Comparison of ENCODE assay signal across 18 mouse cellular contexts in the genomic region with DNA sequence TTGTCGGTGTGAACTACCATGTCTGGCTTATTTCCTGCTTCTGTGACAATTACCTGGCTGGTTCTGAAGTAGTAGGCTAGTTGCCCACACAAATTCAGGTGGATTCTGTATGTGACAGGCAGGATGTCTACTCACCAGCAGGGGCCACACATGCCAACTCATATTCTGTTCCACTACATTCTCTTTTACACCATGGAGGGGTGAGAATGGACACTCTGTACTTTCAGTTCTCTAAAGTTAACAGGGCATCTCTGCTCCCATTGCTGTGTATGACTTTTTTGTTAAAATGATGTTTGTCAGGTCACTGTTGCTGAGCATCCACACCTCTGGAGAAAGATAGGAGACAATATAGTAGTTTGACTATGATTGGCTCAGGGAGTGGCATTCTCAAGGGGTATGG.
"Had no signal": no experiment of that assay in that cellular context is flagged by ENCODE, and none has a peak within 500 bp of the region (broad histone marks: within the 10 kb centered on the region; RNA-seq: fewer than 3 reads in every experiment).

No protein-coding gene starts in this region.

- H3K36me3 ChIP-seq: kidney, embryonic 15.5 days; limb, embryonic 12.5 days; limb, embryonic 15.5 days; lung, embryonic 15.5 days; midbrain, embryonic 12.5 days had no signal

- DNase-seq: kidney, adult 2 months; kidney, postnatal 10 days; kidney, postnatal 36 days; left cerebral cortex, postnatal 4 days; lung, adult 18-20 months; lung, postnatal 10 days; lung, postnatal 36 days; thymus, adult 2 months; thymus, postnatal 14 days; thymus, postnatal 4 days had no signal

- H3K4me1 ChIP-seq: kidney, embryonic 15.5 days; limb, embryonic 12.5 days; limb, embryonic 15.5 days; lung, embryonic 15.5 days; midbrain, embryonic 12.5 days had no signal

- H3K27ac ChIP-seq: kidney, embryonic 15.5 days; limb, embryonic 12.5 days; limb, embryonic 15.5 days; liver, embryonic 14.5 days; lung, embryonic 15.5 days; midbrain, embryonic 12.5 days; stomach, postnatal 0 days had no signal

- H3K9ac ChIP-seq: kidney, embryonic 15.5 days; limb, embryonic 12.5 days; limb, embryonic 15.5 days; liver, embryonic 14.5 days; lung, embryonic 15.5 days; midbrain, embryonic 12.5 days had no signal

- H3K9me3 ChIP-seq: kidney, embryonic 15.5 days; limb, embryonic 12.5 days; limb, embryonic 15.5 days; lung, embryonic 15.5 days; midbrain, embryonic 12.5 days had no signal

- H3K4me2 ChIP-seq: kidney, embryonic 15.5 days; limb, embryonic 12.5 days; limb, embryonic 15.5 days; lung, embryonic 15.5 days; midbrain, embryonic 12.5 days had no signal

- H3K4me3 ChIP-seq: kidney, embryonic 15.5 days; limb, embryonic 12.5 days; limb, embryonic 15.5 days; lung, embryonic 15.5 days; midbrain, embryonic 12.5 days had no signal

- H3K27me3 ChIP-seq: kidney, embryonic 15.5 days; limb, embryonic 12.5 days; limb, embryonic 15.5 days; lung, embryonic 15.5 days; midbrain, embryonic 12.5 days had no signal

- ATAC-seq: intestine, postnatal 0 days had no signal
